Mouse (Mus musculus): ENCODE results near the gene Rhoh.

DNA sequence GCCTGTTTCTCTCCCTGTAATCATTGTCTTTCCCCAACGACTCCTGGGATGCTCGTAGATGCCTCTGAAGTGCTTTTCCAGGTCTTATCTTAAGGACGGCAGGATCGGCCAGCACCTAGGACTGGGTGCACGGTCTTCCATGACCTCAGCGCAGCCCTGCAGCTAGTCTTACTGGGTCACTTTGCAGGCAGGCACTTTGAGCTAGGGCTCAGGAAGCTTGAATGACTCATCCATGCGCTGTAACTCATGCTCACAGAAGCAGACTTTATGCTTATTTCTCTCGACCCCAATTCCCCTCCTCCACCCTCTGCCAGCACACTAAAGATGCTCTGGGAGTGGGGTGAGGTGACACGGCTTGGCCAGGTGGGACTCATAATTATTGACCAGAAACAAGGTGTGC is 41.8 kb downstream of the Rhoh start:
- TF ChIP-seq CTCF (IDR thresholded peaks at IDR 0.05; ENCODE audit: extremely low read depth, insufficient read length, insufficient replicate concordance, low read depth, low read length) (no peak), POLR2A (IDR thresholded peaks at IDR 0.05; ENCODE audit: low read depth, low read length) (no peak)
